Mouse (Mus musculus) heart, embryonic 15.5 days (tissue): Measurements from ENCODE around the gene Tnfsf13. TPM values are rescaled to one million over a fixed set of nuclear protein-coding genes. Genes with fewer than 3 reads are reported as not detected.
A peak's percentile ranks its signal among the peaks of the same experiment; 100 is the strongest.
"Not testable (repeated sequence)": the region's sequence is repeated elsewhere in the genome, so short reads cannot be mapped to it uniquely, and the experiment has no call there.

Experiments
- ATAC-seq: fragments of 200-750 bp; cut with Nextera tagmentation; replicated peaks from 2 replicates; pipeline ENCODE4 v1.8.0; 2017; ENCODE audit warnings: low read depth, moderate TSS enrichment; ENCODE audit not compliant: insufficient number of reproducible peaks, insufficient read depth, low FRiP score
- H3K27ac ChIP-seq: fragments of 300-500 bp; sonication (generic); 2 replicates; pipeline ENCODE4 v1.5.1; 2015; ENCODE audit warnings: mild to moderate bottlenecking, inconsistent platforms
- H3K27me3 ChIP-seq: fragments of 300-500 bp; sonication (generic); 2 replicates; pipeline ENCODE4 v1.6.1; 2015; ENCODE audit warnings: inconsistent platforms
- H3K36me3 ChIP-seq: fragments of 300-500 bp; sonication (generic); 2 replicates; pipeline ENCODE4 v1.6.1; 2015; ENCODE audit warnings: mild to moderate bottlenecking, inconsistent platforms
- H3K4me1 ChIP-seq: fragments of 300-500 bp; sonication (generic); replicated peaks from 2 replicates; pipeline ENCODE4 v1.6.1; 2015; ENCODE audit warnings: inconsistent platforms
- H3K4me2 ChIP-seq: fragments of 300-500 bp; sonication (generic); 2 replicates; pipeline ENCODE4 v1.6.1; 2015; ENCODE audit warnings: inconsistent platforms, mild to moderate bottlenecking, moderate library complexity
- H3K4me3 ChIP-seq: fragments of 300-500 bp; sonication (generic); 2 replicates; pipeline ENCODE4 v1.5.1; 2015; ENCODE audit warnings: mild to moderate bottlenecking, inconsistent platforms
- H3K9ac ChIP-seq: fragments of 300-500 bp; sonication (generic); 2 replicates; pipeline ENCODE4 v1.6.1; 2015; ENCODE audit warnings: mild to moderate bottlenecking, inconsistent platforms
- H3K9me3 ChIP-seq: fragments of 300-500 bp; sonication (generic); replicated peaks from 2 replicates; pipeline ENCODE4 v1.6.1; 2016; ENCODE audit warnings: inconsistent platforms
- WGBS: fragments of 180-500 bp; shearing (Covaris S2); methylation state at CpG from one replicate; pipeline ENCODE4 v1.1.7; 2015; ENCODE audit warnings: mixed read lengths; 5-methylcytosine and 5-hydroxymethylcytosine counted together
- polyA plus RNA-seq: library from polyadenylated mRNA; unstranded; fragments of >200 nt; fragmentation: Nextera tagmentation; extraction: Ambion mirVana; gene quantifications from 2 replicates; pipeline ENCODE4 v1.2.1, GENCODE M21; 2015

Gene Tnfsf13
- polyA plus RNA-seq = 0.54 and 0.99 TPM in 2 replicates

DNA sequence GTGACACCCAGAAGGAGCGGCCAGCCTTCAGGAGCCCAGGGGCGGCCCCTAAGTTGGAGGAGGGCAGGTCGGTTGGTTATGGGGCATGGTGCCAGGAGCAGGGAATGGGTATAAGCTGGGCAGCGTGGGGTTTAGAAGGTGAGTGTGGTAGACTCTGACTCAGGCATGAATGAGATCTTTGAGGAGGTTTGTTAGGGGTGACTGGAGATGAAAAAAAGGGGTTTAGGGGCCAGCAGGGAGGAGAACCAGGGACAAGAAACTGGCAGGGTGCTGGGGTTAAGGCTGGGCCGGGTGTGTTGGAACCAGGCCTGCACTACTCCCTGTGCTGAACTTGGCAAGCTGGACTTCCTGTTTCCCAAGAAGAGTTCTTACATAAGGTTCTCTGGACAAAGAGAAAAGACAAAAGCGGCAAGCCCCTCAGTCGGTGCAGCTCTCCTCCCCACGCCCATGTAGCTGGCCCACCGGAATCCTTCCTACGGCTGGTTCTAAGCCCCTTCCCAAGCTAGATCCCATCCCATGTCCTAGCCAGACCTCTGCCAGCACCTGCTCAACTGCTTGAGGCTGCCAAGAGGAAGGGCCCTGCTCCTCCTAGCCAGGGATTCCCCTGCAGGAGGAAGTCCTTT, at the start of gene Tnfsf13:
Gene Tnfsf13 (minus strand): TSS at position 259 of the 623 bp plus-strand sequence.
- Histone ChIP-seq H3K4me1 (peaks cover 44% of the 10 kb centered on the region), H3K9me3 (no peaks in the 10 kb centered on the region), H3K36me3 (no peaks in the 10 kb centered on the region), H3K27ac (peak within 1 kb of the TSS; percentile 82), H3K9ac (no peak within 1 kb of the TSS; the same call in 1 of the 2 replicates), H3K4me3 (no peak within 1 kb of the TSS), H3K27me3 (no peaks in the 10 kb centered on the region), H3K4me2 (peak within 1 kb of the TSS; percentile 27; the same call in 1 of the 2 replicates)
- ATAC-seq = 0 out of 2 replicates have a peak, but pooled peaks have one; percentile 12
- WGBS = 42% methylated on average over 10 of the region's 10 CpGs

DNA sequence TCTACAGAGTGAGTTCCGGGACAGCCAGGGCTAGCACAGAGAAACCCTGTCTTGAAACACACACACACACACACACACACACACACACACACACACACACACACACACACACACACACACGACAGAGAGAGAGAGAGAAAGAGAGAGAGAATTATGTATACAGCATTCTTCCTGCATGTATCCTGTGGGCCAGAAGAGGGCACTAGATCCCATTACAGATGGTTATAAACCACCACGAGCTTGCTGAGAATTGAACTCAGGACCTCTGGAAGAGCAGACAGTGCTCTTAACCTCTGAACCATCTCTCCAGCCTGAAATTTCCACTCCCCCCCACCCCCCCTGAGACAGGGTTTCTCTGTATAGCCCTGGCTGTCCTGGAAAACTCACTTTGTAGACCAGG, 45.8 kb upstream of the Tnfsf13 start:
- not testable (repeated sequence) for H3K27me3 ChIP-seq, ATAC-seq, H3K27ac ChIP-seq, H3K4me3 ChIP-seq, H3K9me3 ChIP-seq, H3K4me1 ChIP-seq, H3K9ac ChIP-seq, H3K4me2 ChIP-seq
- peaks cover 30% of the 10 kb centered on the region for H3K36me3 ChIP-seq
- 83% methylated on average over 2 of the region's 3 CpGs for WGBS

DNA sequence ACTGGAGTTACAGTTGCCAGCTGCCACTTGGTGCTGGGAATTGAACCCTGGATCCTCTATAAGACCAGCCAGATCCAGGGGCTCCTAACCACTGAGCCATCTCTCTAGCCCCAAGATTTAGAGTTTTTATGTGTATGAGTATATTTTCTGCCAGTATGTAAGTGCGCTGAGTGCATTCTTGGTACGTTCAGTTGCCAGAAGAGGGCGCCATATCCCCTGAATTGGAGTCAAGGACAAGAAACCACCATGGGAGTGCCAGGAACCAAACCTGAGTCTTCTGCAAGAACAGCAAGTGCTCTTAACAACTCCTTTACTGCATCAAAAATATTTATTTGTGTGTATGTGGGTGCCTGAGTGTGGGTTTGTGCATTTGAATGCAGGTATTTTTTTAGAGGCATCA, 43.5 kb upstream of the Tnfsf13 start:
- Histone ChIP-seq H3K27me3 (no peaks in the 10 kb centered on the region), H3K27ac (no peak overlapping the region), H3K4me1 (no peaks in the 10 kb centered on the region), H3K9me3 (no peaks in the 10 kb centered on the region), H3K4me3 (no peak overlapping the region), H3K4me2 (no peak overlapping the region), H3K9ac (no peak overlapping the region), H3K36me3 (peaks cover 7% of the 10 kb centered on the region)
- no peak for ATAC-seq
- 21% methylated on average over 3 of the region's 3 CpGs for whole genome bisulfite sequencing

DNA sequence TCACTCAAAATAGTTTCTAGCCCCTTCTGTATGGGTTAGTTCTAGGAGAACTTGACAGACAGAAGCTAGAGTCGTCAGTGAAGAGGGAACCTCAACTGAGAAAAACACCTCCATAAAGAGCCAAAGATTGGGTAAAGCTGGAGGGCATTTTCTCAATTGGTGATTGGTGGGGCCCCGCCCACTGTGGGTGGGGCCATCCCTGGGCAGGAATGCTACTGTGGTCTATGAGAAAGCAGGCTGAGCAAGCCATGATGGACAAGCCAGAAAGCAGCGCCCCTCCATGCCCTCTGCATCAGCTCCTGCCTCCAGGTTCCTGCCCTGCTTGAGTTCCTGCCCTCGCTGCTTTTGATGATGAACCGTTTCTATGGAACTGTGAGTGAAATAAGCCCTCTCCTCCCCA, 40.4 kb upstream of the Tnfsf13 start:
- Histone ChIP-seq H3K9me3 (no peaks in the 10 kb centered on the region), H3K36me3 (no peaks in the 10 kb centered on the region), H3K9ac (no peak overlapping the region), H3K4me1 (no peaks in the 10 kb centered on the region), H3K27ac (no peak overlapping the region), H3K4me2 (no peak overlapping the region), H3K27me3 (no peaks in the 10 kb centered on the region), H3K4me3 (no peak overlapping the region)
- WGBS = 35% methylated on average over 5 of the region's 5 CpGs
- ATAC-seq = no peak

DNA sequence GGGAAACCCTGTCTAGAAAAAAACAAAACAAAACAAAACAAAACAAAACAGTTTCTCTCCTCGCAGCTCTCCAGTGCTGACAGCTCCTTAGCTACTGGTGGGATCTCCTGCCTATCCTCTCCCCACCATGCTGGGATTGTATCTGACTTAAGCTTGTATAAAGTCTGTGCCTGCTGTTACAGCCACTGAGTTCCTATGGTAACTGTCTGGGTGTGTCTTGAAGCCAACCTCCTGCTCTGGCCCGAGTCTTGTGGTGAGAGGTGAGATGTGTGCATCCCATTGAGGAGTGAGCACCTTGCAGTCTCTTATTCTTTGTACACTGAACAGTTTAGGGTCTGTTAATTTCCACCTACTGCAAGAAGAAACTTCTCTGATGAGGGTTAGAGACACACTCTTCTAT, 37.5 kb upstream of the Tnfsf13 start:
- Histone ChIP-seq H3K27me3 (no peaks in the 10 kb centered on the region), H3K27ac (no peak overlapping the region), H3K4me1 (no peaks in the 10 kb centered on the region), H3K9me3 (no peaks in the 10 kb centered on the region), H3K4me2 (no peak overlapping the region), H3K36me3 (no peaks in the 10 kb centered on the region), H3K4me3 (no peak overlapping the region), H3K9ac (no peak overlapping the region)
- ATAC-seq = no peak
- WGBS = 34% methylated on average over 2 of the region's 2 CpGs

DNA sequence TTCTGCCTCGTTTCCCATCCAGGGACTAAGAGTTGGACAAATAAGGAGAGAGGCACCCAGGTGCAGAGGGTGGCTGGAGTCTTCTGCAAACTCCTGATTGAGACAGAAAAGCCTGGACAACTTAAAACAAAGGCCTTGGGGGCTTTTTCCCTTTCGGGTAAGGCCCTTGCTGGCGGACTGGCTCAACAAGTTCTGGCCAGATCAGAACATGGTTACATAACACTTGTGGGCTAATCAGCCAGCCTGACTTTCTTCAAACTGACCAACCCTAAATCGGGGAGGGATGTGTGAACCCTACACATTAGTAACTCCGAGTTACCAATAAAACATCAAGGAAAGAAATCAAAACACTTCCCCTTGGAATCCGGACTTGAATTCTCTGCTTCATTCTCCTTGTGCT, 35.3 kb upstream of the Tnfsf13 start:
- no peak for ATAC-seq
- no peak overlapping the region for H3K9ac ChIP-seq
- 74% methylated on average over 6 of the region's 6 CpGs for WGBS

DNA sequence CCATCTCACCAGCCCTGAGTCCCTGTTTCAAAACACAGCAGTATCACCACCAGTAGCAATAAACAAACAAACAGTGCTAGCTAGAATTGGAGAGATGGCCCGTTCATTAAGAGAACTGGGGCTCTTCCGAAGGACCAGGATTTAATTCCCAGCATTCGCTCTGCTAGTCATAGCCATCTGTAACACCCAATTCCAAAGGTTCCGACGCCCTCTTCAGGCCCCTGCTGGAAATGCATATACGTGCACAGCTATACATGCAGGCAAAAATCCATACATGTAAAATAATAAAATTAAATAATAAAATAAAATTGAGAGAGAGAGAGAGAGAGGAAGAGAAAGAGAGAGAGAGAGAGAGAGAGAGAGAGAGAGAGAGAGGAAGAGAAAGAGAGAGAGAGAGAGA, 33.8 kb upstream of the Tnfsf13 start:
- Histone ChIP-seq H3K4me1 (peaks cover 6% of the 10 kb centered on the region), H3K27me3 (no peaks in the 10 kb centered on the region), H3K4me2 (no peak overlapping the region), H3K9ac (no peak overlapping the region), H3K4me3 (no peak overlapping the region), H3K27ac (no peak overlapping the region), H3K9me3 (no peaks in the 10 kb centered on the region), H3K36me3 (no peaks in the 10 kb centered on the region)
- WGBS = 62% methylated on average over 6 of the region's 6 CpGs
- no peak for ATAC-seq

More for the DNA sequence above, 35.3 kb upstream of the Tnfsf13 start:
- Histone ChIP-seq H3K4me1 (peaks cover 4% of the 10 kb centered on the region), H3K27ac (no peak overlapping the region), H3K4me2 (no peak overlapping the region), H3K4me3 (no peak overlapping the region), H3K36me3 (no peaks in the 10 kb centered on the region), H3K9me3 (no peaks in the 10 kb centered on the region), H3K27me3 (no peaks in the 10 kb centered on the region)

DNA sequence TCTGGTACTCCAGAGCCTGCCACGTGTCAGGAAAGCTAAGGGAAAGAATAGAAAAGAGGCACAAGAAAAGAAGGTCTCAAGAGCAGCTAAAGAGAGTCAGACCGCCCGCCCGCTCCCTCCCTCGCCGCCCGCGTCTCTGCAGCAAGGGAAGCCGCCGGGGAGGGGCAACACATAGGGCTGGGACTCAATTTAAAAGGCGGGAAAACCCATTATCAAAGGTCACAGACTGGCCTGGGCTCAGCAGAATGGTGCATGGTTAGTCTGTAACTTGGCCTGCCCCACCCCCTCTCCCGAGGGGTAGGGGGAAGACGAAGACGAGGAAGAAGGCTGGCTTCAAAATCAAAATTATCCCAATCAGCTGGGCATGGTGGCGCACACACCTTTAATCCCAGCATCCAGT, 33.1 kb upstream of the Tnfsf13 start:
- no peak overlapping the region for H3K9ac ChIP-seq
- peak overlapping the region; percentile 36 for H3K4me2 ChIP-seq
- no peaks in the 10 kb centered on the region for H3K27me3 ChIP-seq
- no peak overlapping the region for H3K4me3 ChIP-seq
- ATAC-seq = no peak
- 37% methylated on average over 15 of the region's 15 CpGs for WGBS
- no peaks in the 10 kb centered on the region for H3K9me3 ChIP-seq
- no peaks in the 10 kb centered on the region for H3K36me3 ChIP-seq
- H3K27ac ChIP-seq = no peak overlapping the region
- peaks cover 6% of the 10 kb centered on the region for H3K4me1 ChIP-seq

DNA sequence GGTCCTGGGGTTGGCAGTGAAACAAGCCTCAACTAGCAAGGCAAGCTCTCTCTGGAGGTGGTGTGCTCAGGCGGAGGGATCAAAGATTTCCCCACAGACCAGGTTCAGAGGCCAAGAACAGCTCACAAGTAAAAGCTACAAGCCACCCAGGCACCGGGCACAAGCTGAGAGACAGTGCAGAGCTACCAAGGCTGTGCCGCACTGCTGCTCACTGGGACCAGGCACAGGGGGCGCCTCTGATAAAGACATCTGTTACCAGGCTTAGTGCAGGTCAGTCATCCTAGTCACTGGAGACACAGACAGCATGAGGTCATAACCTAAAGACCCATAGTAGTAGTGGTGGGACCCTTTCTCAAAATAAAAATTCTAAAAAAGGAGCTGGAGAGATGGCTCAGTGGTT, 31.4 kb upstream of the Tnfsf13 start:
- Histone ChIP-seq H3K27ac (no peak overlapping the region), H3K4me1 (peaks cover 6% of the 10 kb centered on the region), H3K9ac (no peak overlapping the region), H3K4me2 (no peak overlapping the region), H3K9me3 (no peaks in the 10 kb centered on the region), H3K27me3 (no peaks in the 10 kb centered on the region), H3K36me3 (no peaks in the 10 kb centered on the region), H3K4me3 (no peak overlapping the region)
- WGBS = 72% methylated on average over 4 of the region's 4 CpGs
- ATAC-seq = no peak

DNA sequence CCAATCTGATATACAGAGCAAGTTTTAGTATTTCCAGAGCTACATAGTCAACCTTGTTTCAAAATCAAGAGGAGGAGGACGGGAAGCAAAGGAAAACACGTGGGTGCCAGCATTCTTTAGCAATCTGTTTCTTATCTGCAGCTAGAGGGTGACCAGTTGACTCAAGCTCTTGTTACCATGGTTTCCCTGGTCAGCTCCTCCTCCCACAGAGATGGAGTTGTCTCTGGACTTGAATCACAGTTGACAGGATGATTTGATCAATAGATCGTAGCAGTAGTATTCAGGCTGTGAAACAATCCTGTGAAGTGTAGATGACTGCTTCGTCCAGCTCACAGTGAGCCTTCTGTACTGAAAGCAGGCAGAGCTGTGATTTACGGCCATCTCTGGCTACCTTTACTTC, 30.3 kb upstream of the Tnfsf13 start:
- Histone ChIP-seq H3K27me3 (no peaks in the 10 kb centered on the region), H3K27ac (peak overlapping the region; percentile 19; the same call in 1 of the 2 replicates), H3K4me2 (no peak overlapping the region), H3K9me3 (no peaks in the 10 kb centered on the region), H3K4me3 (no peak overlapping the region), H3K36me3 (no peaks in the 10 kb centered on the region), H3K9ac (no peak overlapping the region), H3K4me1 (peaks cover 6% of the 10 kb centered on the region)
- no peak for ATAC-seq
- WGBS = 19% methylated on average over 5 of the region's 5 CpGs

DNA sequence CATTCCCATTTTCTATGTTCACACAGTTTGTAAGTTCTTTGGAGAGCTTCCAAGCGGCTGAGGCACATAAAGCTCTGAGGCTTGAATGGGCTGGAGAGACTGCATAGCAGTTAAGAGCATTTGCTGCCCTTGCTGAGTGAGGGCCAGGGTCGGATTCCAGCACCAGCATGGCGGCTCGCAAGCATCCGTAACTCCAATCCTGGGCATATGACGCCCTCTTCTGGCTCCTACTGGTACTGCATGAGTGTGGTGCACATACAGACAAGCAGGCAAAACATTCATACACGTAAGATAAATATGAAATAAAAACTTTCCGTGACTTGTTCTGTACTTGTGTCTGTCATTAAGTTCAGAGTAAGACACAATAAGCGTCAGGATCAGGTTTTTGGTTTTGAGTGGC, 29.9 kb upstream of the Tnfsf13 start:
- Histone ChIP-seq H3K36me3 (no peaks in the 10 kb centered on the region), H3K4me2 (no peak overlapping the region), H3K9ac (no peak overlapping the region), H3K27me3 (no peaks in the 10 kb centered on the region), H3K4me1 (peaks cover 6% of the 10 kb centered on the region), H3K9me3 (no peaks in the 10 kb centered on the region), H3K4me3 (no peak overlapping the region), H3K27ac (peak overlapping the region; percentile 19; the same call in 1 of the 2 replicates)
- WGBS = 56% methylated on average over 9 of the region's 9 CpGs
- ATAC-seq = no peak

DNA sequence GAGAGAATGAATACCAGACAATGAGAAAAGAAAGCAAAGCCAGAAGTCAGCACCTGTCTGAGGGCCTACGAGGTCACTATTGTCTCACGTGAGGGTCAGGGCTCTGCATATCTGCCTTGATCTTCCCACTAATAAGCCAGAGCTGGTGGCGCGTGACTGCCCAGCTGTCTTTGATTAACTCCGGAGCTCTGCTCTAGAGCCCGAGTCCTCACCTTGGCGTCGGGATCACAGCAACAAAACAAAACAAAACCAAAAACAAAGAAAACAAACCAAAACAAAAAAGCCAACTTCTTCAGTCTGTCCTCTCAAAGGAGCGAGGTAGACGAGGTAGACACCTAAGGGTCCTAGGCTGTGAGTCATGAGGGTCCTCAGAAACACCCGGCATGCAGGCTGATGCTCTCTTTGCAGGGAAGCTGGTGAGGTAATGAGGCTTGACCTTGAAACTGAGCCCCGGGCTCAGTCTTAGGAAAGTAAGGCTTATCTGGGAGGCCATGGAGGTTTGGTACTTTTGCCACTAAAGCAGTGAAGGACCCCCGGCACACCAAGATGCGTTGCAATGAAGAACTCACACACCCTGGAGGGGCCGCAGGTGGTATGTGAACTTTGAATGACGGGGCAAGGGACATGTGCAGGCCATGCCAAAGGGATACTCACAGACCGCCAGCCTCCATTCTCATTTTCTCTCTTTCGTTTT, 29.2 kb upstream of the Tnfsf13 start:
- Histone ChIP-seq H3K9ac (no peak overlapping the region), H3K4me3 (no peak overlapping the region), H3K27ac (no peak overlapping the region), H3K36me3 (no peaks in the 10 kb centered on the region), H3K4me1 (peaks cover 6% of the 10 kb centered on the region), H3K4me2 (no peak overlapping the region), H3K27me3 (no peaks in the 10 kb centered on the region), H3K9me3 (no peaks in the 10 kb centered on the region)
- WGBS = 66% methylated on average over 18 of the region's 18 CpGs
- ATAC-seq = no peak
